Mouse (Mus musculus): ENCODE measurements around the gene Tm4sf4.

- no peak for TF ChIP-seq POLR2A (IDR thresholded peaks at IDR 0.05; ENCODE audit: control insufficient read depth, extremely low read depth, insufficient read depth, low read length, poor library complexity)
- TF ChIP-seq CTCF (IDR thresholded peaks at IDR 0.05; ENCODE audit: borderline replicate concordance, control insufficient read depth, extremely low read depth, insufficient read depth, low read length, poor library complexity) = no peak
These were observed 4.4 kb downstream of the Tm4sf4 start for GRCm38 (mm10) chr3:57429486-57429885.
